Mouse (Mus musculus) liver, adult 2 months (tissue): Measurements from ENCODE around the gene Flrt3.

Experiments
- CTCF ChIP-seq: fragments of 200-500 bp; IDR thresholded peaks from 2 replicates; pipeline ENCODE4 v1.5.1; 2011; ENCODE audit warnings: low read depth, low read length, control low read depth
- POLR2A ChIP-seq: fragments of 200-500 bp; IDR thresholded peaks from 2 replicates; pipeline ENCODE4 v1.6.1; 2011; ENCODE audit warnings: low read length, control low read depth; ENCODE audit not compliant: insufficient read depth; ENCODE audit errors: extremely low read depth

DNA sequence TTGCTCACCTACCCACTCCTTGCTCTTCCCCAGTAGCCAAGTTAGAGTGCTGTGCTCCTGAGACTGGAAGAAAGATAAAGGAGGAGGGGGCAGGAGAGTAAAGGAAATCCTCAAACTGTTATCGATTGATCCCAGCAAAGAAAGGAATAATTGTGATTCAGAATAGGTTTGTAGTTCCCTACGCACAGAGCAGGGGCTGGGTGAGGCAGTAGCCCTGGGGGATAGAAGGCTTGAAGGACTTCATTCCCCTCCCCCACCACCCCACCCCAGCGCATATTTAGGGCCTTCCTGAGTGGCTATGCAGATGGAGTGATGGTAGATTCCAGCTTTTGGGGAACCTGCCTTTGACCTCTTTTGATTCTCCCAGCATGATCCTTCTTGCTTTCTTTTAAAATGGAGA lies 5.5 kb upstream of the Flrt3 start:
- TF ChIP-seq CTCF (no peak), POLR2A (no peak)
